Mouse (Mus musculus) T-cell, adult 66 days (primary cell): ENCODE results near the gene Cxcl9. TPM values are rescaled to one million over a fixed set of nuclear protein-coding genes. Genes with fewer than 3 reads are reported as not detected.

ENCODE experiments used
- total RNA-seq, 2 experiments: library from RNA; stranded (reverse); gene quantifications; 3 replicates in 1 of 2; 4 replicates in 1 of 2; pipeline ENCODE4 v1.2.4; 2023

Cxcl9 gene
- 1 to 10 TPM in 1 of 2 experiments, under 1 TPM in 1; 0.74 to 1.3 TPM for total RNA-seq

GRCm38 (mm10) chr5:92327929-92328328 lies at the start of gene Cxcl9:
TSS of gene Cxcl9 (minus strand) at chr5:92328079.

GRCm38 (mm10) chr5:92348794-92349413 lies 21.0 kb upstream of the Cxcl9 start, which contains the start of gene Cxcl10:
TSS of gene Cxcl10 (minus strand) at chr5:92348889.

GRCm38 (mm10) chr5:92331635-92332338 lies 3.9 kb upstream of the Cxcl9 start, which contains the start of gene Art3:
TSS of gene Art3 (plus strand) at chr5:92331827.

GRCm38 (mm10) chr5:92309681-92310511 lies 18.0 kb downstream of the Cxcl9 start, which contains the start of gene Sdad1:
TSS of gene Sdad1 (minus strand) at chr5:92310479.

GRCm38 (mm10) chr5:92277437-92278394 lies 50.2 kb downstream of the Cxcl9 start, which contains the start of gene Naaa:
TSS of gene Naaa (minus strand) at chr5:92278170.

Other genes starting within 250 kb of the Cxcl9 start
- 100 to 1,000 TPM; 126 to 129 TPM for gene G3bp2, start 244.4 kb downstream of the Cxcl9 start, total RNA-seq
- 10 to 100 TPM; 62.4 to 63.9 TPM for gene Uso1, start 190.1 kb downstream of the Cxcl9 start, total RNA-seq
- not detected for gene U90926, start 112.7 kb downstream of the Cxcl9 start, total RNA-seq
- gene Ppef2, start 71.8 kb downstream of the Cxcl9 start, total RNA-seq, result under 1 TPM in 1 of 2 experiments, not detected in 1; 0.18 TPM
- 1 to 10 TPM; 6.4 to 7.4 TPM for gene Naaa, start 49.9 kb downstream of the Cxcl9 start, total RNA-seq
- 10 to 100 TPM; 69.2 to 76.7 TPM for gene Sdad1, start 17.6 kb downstream of the Cxcl9 start, total RNA-seq
- gene Art3, start 3.7 kb upstream of the Cxcl9 start, total RNA-seq, result not detected
- gene Cxcl10, start 20.8 kb upstream of the Cxcl9 start, total RNA-seq, result 1 to 10 TPM; 1.6 to 2.7 TPM
- gene Nup54, start 107.1 kb upstream of the Cxcl9 start, total RNA-seq, result 10 to 100 TPM; 49.9 to 60.1 TPM
- 10 to 100 TPM; 40.5 to 48.1 TPM for gene Scarb2, start 178.8 kb upstream of the Cxcl9 start, total RNA-seq
- gene Fam47e, start 227.0 kb upstream of the Cxcl9 start, total RNA-seq, result not detected